Mouse (Mus musculus): ENCODE measurements at regions not wholly inside any gene's neighbourhood (a gene's known extent, or its start where the extent isn't known, plus 50 kb on each side); places are given as distances from the start of the nearest gene placed in this dataset.
"Not testable (repeated sequence)": the region's sequence is repeated elsewhere in the genome, so short reads cannot be mapped to it uniquely, and the experiment has no call there.

- H3K4me1 ChIP-seq (ENCODE audit: control insufficient read depth, insufficient read depth, low read length), result no peaks in the 10 kb centered on the region
- H3K36me3 ChIP-seq (ENCODE audit: control insufficient read depth, insufficient read depth, low read length), result no peaks in the 10 kb centered on the region
- no peak overlapping the region for H3K27ac ChIP-seq (ENCODE audit: low read depth, low read length)
- 83% methylated on average over 10 of the region's 10 CpGs for WGBS
- H3K9ac ChIP-seq (ENCODE audit: low read length), result no peak overlapping the region
- H3K27me3 ChIP-seq (ENCODE audit: control insufficient read depth, insufficient read depth, low read length), result no peaks in the 10 kb centered on the region
- ATAC-seq (ENCODE audit: low FRiP score) (no peak), DNase-seq (ENCODE audit: low spot score, missing footprints) (peak; percentile 60)
- H3K4me3 ChIP-seq (ENCODE audit: low read depth, low read length), result no peak overlapping the region
- no peaks in the 10 kb centered on the region for H3K9me3 ChIP-seq (ENCODE audit: control insufficient read depth, low read length)
- H3K4me2 ChIP-seq, result no peak overlapping the region
Measured at GRCm38 (mm10) chr14:76941474-76942212, 94.9 kb upstream of the Ccdc122 start.

- ATAC-seq (ENCODE audit: low FRiP score), result no peak
- Histone ChIP-seq H3K36me3 (ENCODE audit: control insufficient read depth, insufficient read depth, low read length) (no peaks in the 10 kb centered on the region), H3K9ac (ENCODE audit: low read length) (no peak overlapping the region), H3K9me3 (ENCODE audit: control insufficient read depth, low read length) (no peaks in the 10 kb centered on the region), H3K4me1 (ENCODE audit: control insufficient read depth, insufficient read depth, low read length) (no peaks in the 10 kb centered on the region), H3K27me3 (ENCODE audit: control insufficient read depth, insufficient read depth, low read length) (no peaks in the 10 kb centered on the region), H3K4me2 (no peak overlapping the region), H3K27ac (ENCODE audit: low read depth, low read length) (no peak overlapping the region), H3K4me3 (ENCODE audit: low read depth, low read length) (no peak overlapping the region)
- DNase-seq (ENCODE audit: low spot score, missing footprints), result no peak
- WGBS, result 88% methylated on average over 4 of the region's 4 CpGs
Measured at GRCm38 (mm10) chr14:76940507-76940906, 96.1 kb upstream of the Ccdc122 start.

GRCm38 (mm10) chr14:76936671-76937070 lies 99.9 kb upstream of the Ccdc122 start:
- Histone ChIP-seq H3K36me3 (ENCODE audit: control insufficient read depth, insufficient read depth, low read length) (no peaks in the 10 kb centered on the region), H3K4me2 (no peak overlapping the region), H3K4me1 (ENCODE audit: control insufficient read depth, insufficient read depth, low read length) (no peaks in the 10 kb centered on the region), H3K27ac (ENCODE audit: low read depth, low read length) (no peak overlapping the region), H3K27me3 (ENCODE audit: control insufficient read depth, insufficient read depth, low read length) (no peaks in the 10 kb centered on the region), H3K9me3 (ENCODE audit: control insufficient read depth, low read length) (no peaks in the 10 kb centered on the region), H3K4me3 (ENCODE audit: low read depth, low read length) (no peak overlapping the region), H3K9ac (ENCODE audit: low read length) (no peak overlapping the region)
- ATAC-seq (ENCODE audit: low FRiP score) (no peak), DNase-seq (ENCODE audit: low spot score, missing footprints) (peak; percentile 26)
- WGBS, result 84% methylated on average over 1 of the region's 1 CpGs

GRCm38 (mm10) chr14:76936051-76936450 lies 100.5 kb upstream of the Ccdc122 start:
- H3K27me3 ChIP-seq (ENCODE audit: control insufficient read depth, insufficient read depth, low read length); H3K9me3 ChIP-seq (ENCODE audit: control insufficient read depth, low read length); H3K27ac ChIP-seq (ENCODE audit: low read depth, low read length); ATAC-seq (ENCODE audit: low FRiP score); DNase-seq (ENCODE audit: low spot score, missing footprints); H3K4me2 ChIP-seq; H3K4me3 ChIP-seq (ENCODE audit: low read depth, low read length); H3K36me3 ChIP-seq (ENCODE audit: control insufficient read depth, insufficient read depth, low read length); H3K9ac ChIP-seq (ENCODE audit: low read length); H3K4me1 ChIP-seq (ENCODE audit: control insufficient read depth, insufficient read depth, low read length): not testable (repeated sequence)
- WGBS, result 76% methylated on average over 4 of the region's 4 CpGs

GRCm38 (mm10) chr14:76935453-76935852 lies 101.1 kb upstream of the Ccdc122 start:
- Histone ChIP-seq H3K27ac (ENCODE audit: low read depth, low read length) (no peak overlapping the region), H3K9me3 (ENCODE audit: control insufficient read depth, low read length) (no peaks in the 10 kb centered on the region), H3K9ac (ENCODE audit: low read length) (no peak overlapping the region), H3K27me3 (ENCODE audit: control insufficient read depth, insufficient read depth, low read length) (no peaks in the 10 kb centered on the region), H3K4me3 (ENCODE audit: low read depth, low read length) (no peak overlapping the region), H3K36me3 (ENCODE audit: control insufficient read depth, insufficient read depth, low read length) (no peaks in the 10 kb centered on the region), H3K4me2 (no peak overlapping the region), H3K4me1 (ENCODE audit: control insufficient read depth, insufficient read depth, low read length) (no peaks in the 10 kb centered on the region)
- WGBS, result 63% methylated on average over 2 of the region's 2 CpGs
- DNase-seq (ENCODE audit: low spot score, missing footprints), result peak; percentile 75
- ATAC-seq (ENCODE audit: low FRiP score), result no peak

GRCm38 (mm10) chr14:76932890-76933289 lies 103.7 kb upstream of the Ccdc122 start:
- Histone ChIP-seq H3K27me3 (ENCODE audit: control insufficient read depth, insufficient read depth, low read length) (no peaks in the 10 kb centered on the region), H3K4me1 (ENCODE audit: control insufficient read depth, insufficient read depth, low read length) (no peaks in the 10 kb centered on the region), H3K9ac (ENCODE audit: low read length) (no peak overlapping the region), H3K36me3 (ENCODE audit: control insufficient read depth, insufficient read depth, low read length) (no peaks in the 10 kb centered on the region), H3K27ac (ENCODE audit: low read depth, low read length) (no peak overlapping the region), H3K4me3 (ENCODE audit: low read depth, low read length) (no peak overlapping the region), H3K4me2 (no peak overlapping the region), H3K9me3 (ENCODE audit: control insufficient read depth, low read length) (no peaks in the 10 kb centered on the region)
- 82% methylated on average over 6 of the region's 6 CpGs for WGBS
- DNase-seq (ENCODE audit: low spot score, missing footprints) (peak; percentile 64), ATAC-seq (ENCODE audit: low FRiP score) (no peak)

- no peak overlapping the region for H3K4me3 ChIP-seq (ENCODE audit: low read depth, low read length)
- H3K4me1 ChIP-seq (ENCODE audit: control insufficient read depth, insufficient read depth, low read length), result no peaks in the 10 kb centered on the region
- H3K9ac ChIP-seq (ENCODE audit: low read length), result no peak overlapping the region
- H3K27ac ChIP-seq (ENCODE audit: low read depth, low read length), result no peak overlapping the region
- ATAC-seq (ENCODE audit: low FRiP score), result no peak
- H3K4me2 ChIP-seq, result no peak overlapping the region
- peak; percentile 77 for DNase-seq (ENCODE audit: low spot score, missing footprints)
- H3K36me3 ChIP-seq (ENCODE audit: control insufficient read depth, insufficient read depth, low read length), result no peaks in the 10 kb centered on the region
- H3K9me3 ChIP-seq (ENCODE audit: control insufficient read depth, low read length), result no peaks in the 10 kb centered on the region
- H3K27me3 ChIP-seq (ENCODE audit: control insufficient read depth, insufficient read depth, low read length), result no peaks in the 10 kb centered on the region
- 82% methylated on average over 1 of the region's 1 CpGs for whole genome bisulfite sequencing
Measured at GRCm38 (mm10) chr14:76931398-76931797, 105.2 kb upstream of the Ccdc122 start.

GRCm38 (mm10) chr14:76929562-76929961 lies 107.0 kb upstream of the Ccdc122 start:
- Histone ChIP-seq H3K27me3 (ENCODE audit: control insufficient read depth, insufficient read depth, low read length) (no peaks in the 10 kb centered on the region), H3K27ac (ENCODE audit: low read depth, low read length) (no peak overlapping the region), H3K9me3 (ENCODE audit: control insufficient read depth, low read length) (no peaks in the 10 kb centered on the region), H3K4me2 (no peak overlapping the region), H3K36me3 (ENCODE audit: control insufficient read depth, insufficient read depth, low read length) (no peaks in the 10 kb centered on the region), H3K9ac (ENCODE audit: low read length) (no peak overlapping the region), H3K4me3 (ENCODE audit: low read depth, low read length) (no peak overlapping the region), H3K4me1 (ENCODE audit: control insufficient read depth, insufficient read depth, low read length) (no peaks in the 10 kb centered on the region)
- DNase-seq (ENCODE audit: low spot score, missing footprints) (peak; percentile 56), ATAC-seq (ENCODE audit: low FRiP score) (no peak)
- 86% methylated on average over 3 of the region's 3 CpGs for WGBS

GRCm38 (mm10) chr14:76928706-76929105 lies 107.9 kb upstream of the Ccdc122 start:
- Histone ChIP-seq H3K4me3 (ENCODE audit: low read depth, low read length) (no peak overlapping the region), H3K27me3 (ENCODE audit: control insufficient read depth, insufficient read depth, low read length) (no peaks in the 10 kb centered on the region), H3K36me3 (ENCODE audit: control insufficient read depth, insufficient read depth, low read length) (no peaks in the 10 kb centered on the region), H3K9ac (ENCODE audit: low read length) (no peak overlapping the region), H3K27ac (ENCODE audit: low read depth, low read length) (no peak overlapping the region), H3K9me3 (ENCODE audit: control insufficient read depth, low read length) (no peaks in the 10 kb centered on the region), H3K4me1 (ENCODE audit: control insufficient read depth, insufficient read depth, low read length) (no peaks in the 10 kb centered on the region), H3K4me2 (no peak overlapping the region)
- ATAC-seq (ENCODE audit: low FRiP score) (no peak), DNase-seq (ENCODE audit: low spot score, missing footprints) (no peak)
- WGBS, result 94% methylated on average over 3 of the region's 3 CpGs

Measured in midbrain, embryonic 11.5 days (tissue).